Mouse (Mus musculus) small intestine, adult 2 months (tissue): ENCODE data around the gene 1700025C18Rik.

Experiments used
- CTCF ChIP-seq: fragments of 200-500 bp; IDR thresholded peaks from 2 replicates; pipeline ENCODE4 v1.5.1; 2012; ENCODE audit warnings: low read depth, mild to moderate bottlenecking, control low read depth, inconsistent platforms, low read length, moderate library complexity, mixed read lengths; ENCODE audit not compliant: insufficient replicate concordance, insufficient read length; ENCODE audit errors: extremely low read depth
- POLR2A ChIP-seq: fragments of 200-500 bp; IDR thresholded peaks from 2 replicates; pipeline ENCODE4 v1.6.1; 2012; ENCODE audit warnings: low read depth, mild to moderate bottlenecking, control low read depth, inconsistent platforms, low read length, moderate library complexity

- TF ChIP-seq CTCF (no peak), POLR2A (no peak)
Measured at GRCm38 (mm10) chr2:165102920-165103319, 12.4 kb upstream of the 1700025C18Rik start.
